Mouse (Mus musculus) forebrain, embryonic 10.5 days (tissue): ENCODE data around the gene Vcl. TPM values are rescaled to one million over a fixed set of nuclear protein-coding genes. Genes with fewer than 3 reads are reported as not detected.
A peak's percentile ranks its signal among the peaks of the same experiment; 100 is the strongest.

Source experiments
- DNase-seq: peaks from one replicate; pipeline ENCODE4 v3.0.0-alpha.2; 2017; ENCODE audit warnings: low spot score; ENCODE audit errors: extremely low spot score
- H3K27ac ChIP-seq: fragments of 300-500 bp; sonication (generic); 2 replicates; pipeline ENCODE4 v1.5.1; 2016; ENCODE audit warnings: mild to moderate bottlenecking
- H3K27me3 ChIP-seq: fragments of 300-500 bp; sonication (generic); 2 replicates; pipeline ENCODE4 v1.6.1; 2016; ENCODE audit warnings: mild to moderate bottlenecking; ENCODE audit not compliant: poor library complexity, severe bottlenecking
- H3K36me3 ChIP-seq: fragments of 300-500 bp; sonication (generic); replicated peaks from 2 replicates; pipeline ENCODE4 v1.6.1; 2016; ENCODE audit warnings: mild to moderate bottlenecking, moderate library complexity
- H3K4me1 ChIP-seq: fragments of 300-500 bp; sonication (generic); 2 replicates; pipeline ENCODE4 v1.6.1; 2016
- H3K4me3 ChIP-seq: fragments of 300-500 bp; sonication (generic); 2 replicates; pipeline ENCODE4 v1.5.1; 2016; ENCODE audit warnings: mild to moderate bottlenecking, moderate library complexity
- H3K9me3 ChIP-seq: fragments of 300-500 bp; sonication (generic); 2 replicates; pipeline ENCODE4 v1.6.1; 2016; ENCODE audit warnings: mild to moderate bottlenecking, moderate library complexity
- WGBS: fragments of 180-500 bp; shearing (Covaris S2); methylation state at CpG from one replicate; pipeline ENCODE4 v1.1.7; 2016; 5-methylcytosine and 5-hydroxymethylcytosine counted together
- polyA plus RNA-seq: library from polyadenylated mRNA; unstranded; fragments of >200 nt; fragmentation: Nextera tagmentation; extraction: Ambion mirVana; gene quantifications from 2 replicates; pipeline ENCODE4 v1.2.1, GENCODE M21; 2016

The Vcl gene
- polyA plus RNA-seq = 28.4 and 30.7 TPM in 2 replicates

DNA sequence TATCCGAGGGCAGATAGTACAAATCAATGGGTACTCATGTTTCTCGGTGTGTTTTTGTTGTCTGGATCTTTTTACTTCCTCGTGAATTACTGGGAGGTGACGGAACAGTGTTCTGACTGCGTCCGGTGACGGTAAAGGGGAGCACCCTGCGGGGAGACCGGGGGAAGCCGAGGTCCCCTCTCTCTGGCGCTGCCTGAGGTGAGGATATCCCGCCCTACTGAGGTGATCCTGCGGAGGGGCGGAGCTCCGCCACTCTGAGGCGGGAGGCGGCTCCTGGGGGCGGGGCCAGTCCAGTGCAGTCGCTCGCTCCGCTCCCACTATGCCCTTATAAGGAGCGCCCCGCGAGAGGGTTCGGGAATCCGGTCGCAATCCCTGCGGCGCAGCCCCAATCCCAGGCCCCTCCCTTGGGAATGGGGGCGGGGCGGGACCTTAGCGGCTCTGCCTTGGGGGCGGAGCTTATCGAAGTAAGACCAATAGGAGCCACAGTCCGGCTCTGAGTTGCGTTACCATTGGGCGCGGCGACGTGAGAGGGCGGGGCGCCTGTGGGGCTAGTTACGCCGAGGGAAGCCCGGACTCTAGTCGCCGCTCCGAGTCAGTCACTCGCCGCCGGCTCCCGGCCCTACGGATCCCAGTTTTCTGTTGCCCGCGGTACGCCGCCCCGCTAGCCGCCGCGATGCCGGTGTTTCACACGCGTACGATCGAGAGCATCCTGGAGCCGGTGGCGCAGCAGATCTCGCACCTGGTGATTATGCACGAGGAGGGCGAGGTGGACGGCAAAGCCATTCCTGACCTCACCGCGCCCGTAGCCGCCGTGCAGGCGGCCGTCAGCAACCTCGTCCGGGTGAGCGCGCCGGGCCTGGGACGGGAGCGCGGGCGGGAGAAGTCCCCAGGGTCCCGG lies at the start of gene Vcl:
Vcl (plus strand) TSS at position 551 of the 898 bp plus-strand sequence.
- WGBS = under 1% methylated on average over 89 of the region's 89 CpGs

DNA sequence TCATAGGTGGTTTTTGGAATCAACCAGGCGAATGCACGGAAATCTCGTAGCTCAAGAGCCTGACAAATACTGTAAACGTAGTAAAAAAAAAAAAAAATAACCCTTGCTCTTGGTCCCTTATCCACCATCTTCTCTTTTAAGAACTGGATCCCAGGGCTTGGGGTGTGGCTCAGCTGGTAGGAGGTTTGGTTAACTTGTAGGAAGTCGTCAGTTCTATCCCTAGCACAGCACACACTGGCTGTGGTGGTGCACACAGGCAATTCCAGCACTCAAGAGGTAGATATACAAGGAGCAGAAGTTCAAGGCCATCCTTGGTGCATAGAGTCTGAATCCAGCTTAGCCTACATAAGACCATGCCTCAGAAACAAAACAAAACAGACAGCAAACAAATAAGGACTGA lies 44.5 kb upstream of the Vcl start:
- 81% methylated on average over 5 of the region's 5 CpGs for WGBS
- H3K27me3 ChIP-seq = no peaks in the 10 kb centered on the region
- no peak for DNase-seq
- peak overlapping the region; percentile 36; the same call in 1 of the 2 replicates for H3K27ac ChIP-seq
- H3K9me3 ChIP-seq = no peaks in the 10 kb centered on the region
- H3K4me1 ChIP-seq = peaks cover 16% of the 10 kb centered on the region
- H3K4me3 ChIP-seq = no peak overlapping the region
- no peaks in the 10 kb centered on the region for H3K36me3 ChIP-seq

More for the DNA sequence above, at the start of gene Vcl:
- H3K27me3 ChIP-seq = peaks cover 15% of the 10 kb centered on the region
- H3K4me1 ChIP-seq = peaks cover 25% of the 10 kb centered on the region
- H3K9me3 ChIP-seq = no peaks in the 10 kb centered on the region
- no peaks in the 10 kb centered on the region for H3K36me3 ChIP-seq
- peak within 1 kb of the TSS; percentile 92 for H3K27ac ChIP-seq
- H3K4me3 ChIP-seq = peak within 1 kb of the TSS; percentile 85
- DNase-seq = peak; percentile 99

DNA sequence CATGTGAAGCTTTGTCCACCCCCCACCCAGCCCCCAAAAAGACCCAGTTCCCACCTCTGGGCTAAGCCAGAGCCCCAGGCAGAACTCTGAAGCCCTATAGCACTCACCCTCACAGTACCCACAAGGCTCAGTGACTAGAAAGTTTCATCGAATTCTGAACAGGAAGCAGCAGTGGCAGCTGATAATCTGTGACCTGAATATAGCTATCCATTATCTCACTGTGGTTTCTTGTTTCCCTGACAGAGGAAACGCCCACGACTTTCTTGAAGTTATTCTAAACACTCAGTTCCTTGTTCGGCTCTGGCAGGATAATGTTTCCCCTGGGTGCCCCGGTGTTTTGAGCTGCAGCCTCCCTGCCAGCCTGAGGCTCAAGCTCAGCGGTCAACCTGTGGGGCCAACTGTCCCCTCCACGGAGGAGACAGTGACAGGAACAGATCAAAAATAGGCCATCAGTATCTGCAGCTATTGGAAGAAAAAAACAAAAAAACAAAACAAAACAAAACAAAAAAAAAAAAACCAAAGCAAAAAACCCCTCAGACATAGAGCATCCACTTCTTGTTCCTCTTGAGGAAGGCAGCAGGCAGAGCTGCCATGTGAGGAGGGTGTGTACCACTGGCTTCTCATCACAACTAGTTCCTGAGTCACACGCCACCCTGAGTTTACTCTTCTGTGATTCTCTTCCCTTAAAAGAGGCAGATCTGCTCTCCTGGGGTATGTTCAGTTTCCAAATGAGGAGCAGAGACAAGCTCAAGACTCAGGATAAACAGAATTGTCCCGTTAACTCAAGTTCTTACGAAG lies 43.9 kb upstream of the Vcl start:
- Histone ChIP-seq H3K27me3 (no peaks in the 10 kb centered on the region), H3K9me3 (no peaks in the 10 kb centered on the region), H3K4me3 (no peak overlapping the region), H3K36me3 (no peaks in the 10 kb centered on the region), H3K4me1 (peaks cover 16% of the 10 kb centered on the region), H3K27ac (peak overlapping the region; percentile 36; the same call in 1 of the 2 replicates)
- 42% methylated on average over 10 of the region's 10 CpGs for WGBS
- no peak for DNase-seq

DNA sequence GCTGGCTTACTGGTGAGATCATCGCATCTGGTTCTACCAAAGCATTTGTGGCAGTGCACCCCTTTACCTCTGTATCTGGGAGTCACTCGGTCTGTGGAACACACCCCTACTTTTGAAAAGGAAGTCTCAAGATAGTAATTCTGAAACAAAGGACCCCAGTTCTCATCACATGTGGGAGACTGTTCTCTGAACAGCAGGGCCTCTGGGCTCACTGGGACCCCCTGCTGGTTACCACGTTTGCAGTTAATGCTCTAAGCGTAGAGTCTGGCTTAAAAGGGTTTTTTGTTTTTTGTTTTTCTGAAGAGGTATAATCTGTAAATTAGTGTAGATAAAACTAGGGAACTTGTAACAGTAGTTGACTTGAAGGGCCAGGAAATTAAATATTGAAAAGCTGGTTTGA lies 42.9 kb upstream of the Vcl start:
- H3K27ac ChIP-seq = peak overlapping the region; percentile 52
- H3K36me3 ChIP-seq = no peaks in the 10 kb centered on the region
- DNase-seq = no peak
- 27% methylated on average over 4 of the region's 4 CpGs for WGBS
- H3K4me1 ChIP-seq = peaks cover 16% of the 10 kb centered on the region
- H3K9me3 ChIP-seq = no peaks in the 10 kb centered on the region
- H3K4me3 ChIP-seq = no peak overlapping the region
- no peaks in the 10 kb centered on the region for H3K27me3 ChIP-seq

DNA sequence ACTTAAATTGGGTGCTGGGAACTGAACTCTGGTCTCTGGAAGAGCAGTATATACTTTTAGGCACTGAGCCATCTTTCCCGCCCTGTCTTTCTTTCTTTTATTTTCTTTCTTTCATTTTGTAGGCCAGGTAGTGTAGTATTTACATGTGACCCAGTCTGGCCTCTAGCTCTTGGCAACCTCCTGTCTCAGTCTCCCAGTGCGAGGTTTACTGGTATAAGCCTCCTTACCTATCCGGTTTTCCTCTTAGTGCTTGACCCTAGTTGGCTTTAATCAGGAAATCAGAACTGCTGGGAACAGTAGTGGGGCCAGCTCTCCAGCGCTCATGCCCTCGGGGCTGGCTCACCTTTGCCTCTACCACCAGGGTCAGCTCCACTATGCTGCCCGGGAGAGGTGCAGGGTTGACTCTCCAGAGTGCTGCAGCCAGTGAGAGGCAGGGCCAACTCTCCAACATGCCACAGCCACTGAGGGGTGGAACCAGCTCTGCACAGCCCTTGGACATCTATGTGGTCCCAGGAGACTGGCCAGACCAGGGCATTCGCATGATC lies 41.6 kb upstream of the Vcl start:
- WGBS = 84% methylated on average over 7 of the region's 7 CpGs
- Histone ChIP-seq H3K9me3 (no peaks in the 10 kb centered on the region), H3K4me1 (peaks cover 27% of the 10 kb centered on the region), H3K27me3 (no peaks in the 10 kb centered on the region), H3K27ac (no peak overlapping the region), H3K36me3 (no peaks in the 10 kb centered on the region), H3K4me3 (no peak overlapping the region)
- no peak for DNase-seq

DNA sequence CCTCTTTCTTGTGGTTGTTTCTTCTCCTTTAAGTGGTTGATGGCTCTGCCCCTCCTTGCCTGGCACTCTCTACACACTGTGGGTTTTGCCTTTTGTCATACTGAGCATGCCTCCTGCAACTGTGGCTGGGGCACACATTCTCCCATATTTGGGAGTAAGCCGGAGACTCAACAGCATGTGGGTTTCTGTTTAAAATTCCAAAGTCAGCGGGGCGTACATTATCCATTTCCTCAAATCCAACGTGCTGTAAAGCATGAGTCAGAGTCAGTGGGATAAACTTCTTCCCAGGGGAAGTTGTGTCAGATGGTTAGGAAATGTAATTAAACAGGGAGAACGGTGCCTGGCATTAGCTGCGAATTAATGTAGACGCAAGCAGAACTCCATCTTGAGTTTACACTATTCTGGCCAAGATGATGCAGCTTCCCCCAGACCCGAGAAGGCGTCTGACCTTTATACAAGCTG lies 37.2 kb upstream of the Vcl start:
- 58% methylated on average over 9 of the region's 9 CpGs for WGBS
- Histone ChIP-seq H3K27ac (peak overlapping the region; percentile 51; the same call in 1 of the 2 replicates), H3K4me3 (no peak overlapping the region), H3K4me1 (peaks cover 11% of the 10 kb centered on the region), H3K27me3 (no peaks in the 10 kb centered on the region), H3K9me3 (no peaks in the 10 kb centered on the region), H3K36me3 (no peaks in the 10 kb centered on the region)
- peak; percentile 19 for DNase-seq

DNA sequence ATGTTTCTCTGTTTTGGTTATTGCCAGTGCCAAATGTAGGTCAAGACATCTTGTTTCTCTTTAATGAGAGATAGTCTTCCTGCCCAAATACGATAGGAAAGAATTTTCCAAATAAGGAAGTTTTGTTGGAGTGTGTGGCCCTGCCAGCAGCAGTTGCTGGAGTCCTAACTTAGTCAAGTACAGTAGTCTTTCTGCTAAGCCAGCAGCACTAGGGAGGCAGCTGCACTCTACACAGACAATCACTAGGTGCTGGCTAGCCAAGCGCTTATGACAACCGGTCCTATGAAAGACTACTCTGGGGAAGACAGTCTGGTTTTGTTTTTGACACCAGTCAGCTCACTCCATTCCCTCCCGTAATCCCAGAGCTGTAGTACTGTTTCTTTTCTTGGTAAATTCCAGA lies 35.4 kb upstream of the Vcl start:
- Histone ChIP-seq H3K36me3 (no peaks in the 10 kb centered on the region), H3K27ac (no peak overlapping the region), H3K27me3 (no peaks in the 10 kb centered on the region), H3K4me1 (peaks cover 11% of the 10 kb centered on the region), H3K9me3 (no peaks in the 10 kb centered on the region), H3K4me3 (no peak overlapping the region)
- no peak for DNase-seq
- WGBS = 83% methylated on average over 4 of the region's 4 CpGs

DNA sequence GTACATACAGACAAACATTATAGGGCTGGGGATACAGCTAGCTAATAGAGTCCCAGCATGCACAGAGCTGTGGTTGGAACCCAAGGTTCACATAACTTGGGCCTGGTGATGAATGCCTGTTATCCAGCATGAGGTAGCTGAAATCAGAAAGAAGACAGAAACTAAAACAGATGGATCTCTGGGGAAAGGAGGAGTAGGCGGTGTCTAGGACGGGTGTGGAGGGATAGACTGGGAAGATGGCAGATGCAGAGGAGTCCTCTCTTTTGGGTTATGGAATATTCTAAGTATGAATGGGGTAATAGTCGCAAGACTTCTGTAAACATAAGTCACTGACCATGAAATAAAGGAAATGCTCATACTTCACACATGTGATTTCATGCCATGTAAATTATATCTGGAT lies 27.9 kb upstream of the Vcl start:
- H3K4me3 ChIP-seq = no peak overlapping the region
- H3K4me1 ChIP-seq = no peaks in the 10 kb centered on the region
- no peaks in the 10 kb centered on the region for H3K27me3 ChIP-seq
- 96% methylated on average over 3 of the region's 3 CpGs for WGBS
- no peak overlapping the region for H3K27ac ChIP-seq
- H3K36me3 ChIP-seq = no peaks in the 10 kb centered on the region
- no peaks in the 10 kb centered on the region for H3K9me3 ChIP-seq
- DNase-seq = no peak

DNA sequence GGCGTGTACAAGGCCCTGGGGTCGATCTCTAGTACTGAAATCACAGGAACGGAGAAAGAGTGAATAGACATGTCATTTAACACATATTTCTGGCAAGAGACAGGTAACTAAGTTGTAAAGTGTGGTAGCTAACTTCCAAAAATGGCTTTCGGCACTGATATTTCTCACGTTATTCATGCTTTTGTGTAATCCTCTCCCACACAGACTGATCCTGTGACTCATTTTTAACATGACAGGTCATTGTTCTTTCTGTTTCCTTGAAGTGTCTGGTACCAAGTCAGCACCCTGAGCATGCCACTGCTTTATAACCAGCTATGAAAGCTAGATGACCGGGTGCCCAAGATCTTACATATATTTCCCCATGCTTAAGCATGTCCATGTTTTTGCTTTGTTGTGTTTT lies 26.1 kb upstream of the Vcl start:
- WGBS = 92% methylated on average over 6 of the region's 6 CpGs
- no peak overlapping the region for H3K27ac ChIP-seq
- no peaks in the 10 kb centered on the region for H3K27me3 ChIP-seq
- H3K36me3 ChIP-seq = no peaks in the 10 kb centered on the region
- no peaks in the 10 kb centered on the region for H3K9me3 ChIP-seq
- H3K4me3 ChIP-seq = no peak overlapping the region
- H3K4me1 ChIP-seq = no peaks in the 10 kb centered on the region
- no peak for DNase-seq

DNA sequence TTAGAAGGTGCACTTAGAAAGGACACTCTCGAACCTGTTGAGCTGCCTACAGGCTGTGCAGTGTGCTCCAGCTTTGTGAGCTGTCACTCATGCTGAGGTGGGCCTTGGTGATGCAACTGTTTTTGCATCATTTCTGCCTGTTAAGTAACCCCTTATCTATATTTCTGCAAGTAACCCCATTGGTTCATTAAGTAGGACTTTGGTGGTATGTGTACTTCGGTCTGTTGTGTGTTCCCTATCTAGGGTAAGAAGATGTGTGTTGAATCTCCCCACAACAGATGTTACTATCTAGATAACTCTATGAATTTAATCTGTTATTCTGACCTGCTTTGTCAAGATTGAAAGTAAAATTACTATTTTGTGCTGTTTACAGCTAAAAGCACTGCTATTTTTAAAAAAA lies 17.4 kb upstream of the Vcl start:
- H3K9me3 ChIP-seq = no peaks in the 10 kb centered on the region
- no peaks in the 10 kb centered on the region for H3K27me3 ChIP-seq
- H3K36me3 ChIP-seq = no peaks in the 10 kb centered on the region
- WGBS = 85% methylated on average over 2 of the region's 2 CpGs
- H3K4me3 ChIP-seq = no peak overlapping the region
- no peak for DNase-seq
- no peaks in the 10 kb centered on the region for H3K4me1 ChIP-seq
- no peak overlapping the region for H3K27ac ChIP-seq

DNA sequence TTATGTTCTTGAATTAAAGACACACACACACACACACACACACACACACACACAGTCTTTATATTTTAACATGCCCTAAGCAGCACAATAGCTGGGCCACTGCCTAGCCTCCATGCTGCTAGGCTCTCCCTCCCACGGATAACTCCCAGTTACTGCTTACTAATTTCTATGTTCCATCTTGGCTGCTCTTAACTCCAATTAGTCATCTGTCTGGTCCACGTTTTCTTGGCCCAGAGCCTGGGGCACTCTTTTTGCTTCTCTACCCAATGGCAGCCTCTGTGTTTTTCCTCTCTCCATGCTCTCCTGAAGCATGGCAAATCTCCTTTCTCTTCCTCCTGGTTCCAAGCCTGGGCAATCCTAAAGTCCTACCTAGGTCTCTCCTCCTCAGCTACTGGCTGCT lies 14.8 kb upstream of the Vcl start:
- no peak for DNase-seq
- Histone ChIP-seq H3K4me3 (no peak overlapping the region), H3K4me1 (no peaks in the 10 kb centered on the region), H3K9me3 (no peaks in the 10 kb centered on the region), H3K27ac (no peak overlapping the region), H3K36me3 (no peaks in the 10 kb centered on the region), H3K27me3 (no peaks in the 10 kb centered on the region)
- WGBS = 80% methylated on average over 2 of the region's 2 CpGs

DNA sequence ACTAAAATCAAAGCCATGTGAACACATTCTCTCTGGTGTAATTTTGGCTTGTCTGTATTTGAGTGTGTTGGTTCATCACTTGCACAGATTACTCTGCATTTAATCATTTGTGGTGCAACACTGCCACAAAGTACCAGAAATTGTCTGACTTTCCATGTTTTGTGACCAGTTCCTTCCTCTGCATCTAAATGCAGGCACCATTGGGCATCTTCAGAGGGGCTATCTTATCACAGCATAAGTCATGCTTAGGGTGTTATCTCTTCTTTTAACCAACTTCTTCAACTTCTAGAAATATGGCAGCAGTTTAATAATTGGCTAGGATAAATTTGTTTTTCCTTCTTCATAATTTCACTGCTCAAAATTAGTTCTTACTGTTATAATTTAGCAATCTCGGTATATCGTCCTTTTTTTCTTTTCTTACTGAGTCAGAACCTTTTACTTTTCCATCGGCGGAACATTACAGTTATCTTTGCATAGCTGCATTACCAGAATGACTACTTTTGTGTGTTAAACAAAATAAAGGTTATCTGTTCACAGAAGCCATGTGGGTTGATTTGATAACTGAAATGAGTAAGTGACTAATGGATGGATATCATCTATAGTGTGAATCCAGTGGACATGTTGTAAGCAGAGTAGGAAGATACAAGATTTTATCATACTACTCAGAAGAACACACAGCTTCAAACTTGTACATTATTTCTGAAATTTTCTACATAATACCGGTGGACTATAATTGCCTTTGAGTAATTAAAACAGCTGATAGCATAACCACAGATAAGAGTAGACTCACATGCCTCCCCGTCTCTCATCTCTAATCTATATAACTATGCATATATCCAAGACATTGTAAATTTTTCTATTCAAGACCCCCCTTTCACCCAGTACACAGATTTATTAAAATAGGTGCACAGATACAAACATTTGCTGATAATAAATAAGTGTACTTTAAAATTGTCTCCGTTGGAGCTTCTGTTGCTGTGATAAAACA lies 12.3 kb upstream of the Vcl start:
- no peaks in the 10 kb centered on the region for H3K4me1 ChIP-seq
- WGBS = 91% methylated on average over 7 of the region's 7 CpGs
- no peaks in the 10 kb centered on the region for H3K27me3 ChIP-seq
- no peaks in the 10 kb centered on the region for H3K9me3 ChIP-seq
- H3K36me3 ChIP-seq = no peaks in the 10 kb centered on the region
- no peak overlapping the region for H3K4me3 ChIP-seq
- H3K27ac ChIP-seq = no peak overlapping the region
- DNase-seq = no peak
